Mouse (Mus musculus) liver, postnatal 0 days (tissue): ENCODE measurements around the gene Jak2. TPM values are rescaled to one million over a fixed set of nuclear protein-coding genes. Genes with fewer than 3 reads are reported as not detected.

Experiments used
- ATAC-seq: fragments of 200-750 bp; cut with Nextera tagmentation; 2 replicates; pipeline ENCODE4 v1.8.0; 2017; ENCODE audit warnings: mild to moderate bottlenecking, moderate library complexity
- DNase-seq: peaks from one replicate; pipeline ENCODE4 v3.0.0-alpha.2; 2016
- H3K27ac ChIP-seq: fragments of 300-500 bp; sonication (generic); 2 replicates; pipeline ENCODE4 v1.5.1; 2014; ENCODE audit warnings: antibody characterized with exemption, moderate library complexity, mild to moderate bottlenecking, low read depth
- H3K27me3 ChIP-seq: fragments of 300-500 bp; sonication (generic); 2 replicates; pipeline ENCODE4 v1.6.1; 2014; ENCODE audit warnings: low read length, control low read depth, mixed read lengths; ENCODE audit not compliant: insufficient read depth
- H3K36me3 ChIP-seq: fragments of 300-500 bp; sonication (generic); replicated peaks from 2 replicates; pipeline ENCODE4 v1.6.1; 2014; ENCODE audit warnings: mild to moderate bottlenecking, control low read depth, low read length, moderate library complexity, mixed read lengths; ENCODE audit not compliant: insufficient read depth
- H3K4me1 ChIP-seq: fragments of 300-500 bp; sonication (generic); 2 replicates; pipeline ENCODE4 v1.6.1; 2014; ENCODE audit warnings: antibody characterized with exemption, mild to moderate bottlenecking, control low read depth; ENCODE audit not compliant: insufficient read depth
- H3K4me2 ChIP-seq: fragments of 300-500 bp; sonication (generic); 2 replicates; pipeline ENCODE4 v1.6.1; 2014; ENCODE audit warnings: low read depth, mild to moderate bottlenecking, low read length, moderate library complexity, mixed read lengths
- H3K4me3 ChIP-seq: fragments of 300-500 bp; sonication (generic); 2 replicates; pipeline ENCODE4 v1.5.1; 2014; ENCODE audit warnings: low read depth, low read length
- H3K9ac ChIP-seq: fragments of 300-500 bp; sonication (generic); replicated peaks from 2 replicates; pipeline ENCODE4 v1.6.1; 2014; ENCODE audit warnings: mild to moderate bottlenecking, moderate library complexity
- H3K9me3 ChIP-seq: fragments of 300-500 bp; sonication (generic); 2 replicates; pipeline ENCODE4 v1.6.1; 2016; ENCODE audit warnings: mild to moderate bottlenecking, control low read depth, low read length, mixed read lengths
- CTCF ChIP-seq: sonication (generic); IDR thresholded peaks from 2 replicates; pipeline ENCODE4 v1.5.1; 2016; ENCODE audit warnings: antibody characterized with exemption, low read depth
- EP300 ChIP-seq: IDR thresholded peaks from 2 replicates; pipeline ENCODE4 v1.6.1; 2016; ENCODE audit warnings: antibody characterized with exemption, low read depth, mild to moderate bottlenecking
- WGBS: fragments of 180-500 bp; shearing (Covaris S2); extraction: QIAGEN DNeasy Blood & Tissue Kit; methylation state at CpG from one replicate; pipeline ENCODE4 v1.1.7; 2014; ENCODE audit not compliant: insufficient replicate concordance; 5-methylcytosine and 5-hydroxymethylcytosine counted together
- polyA plus RNA-seq: library from polyadenylated mRNA; unstranded; fragments of >200 nt; fragmentation: Nextera tagmentation; extraction: Ambion mirVana; gene quantifications from 2 replicates; pipeline ENCODE4 v1.2.1, GENCODE M21; 2015

The Jak2 gene
- polyA plus RNA-seq, 1 experiment from 2014 or later, result 6.0 TPM

- Histone ChIP-seq H3K27ac (no peak overlapping the region), H3K9ac (no peak overlapping the region), H3K4me1 (no peaks in the 10 kb centered on the region), H3K9me3 (no peaks in the 10 kb centered on the region), H3K4me2 (no peak overlapping the region), H3K4me3 (no peak overlapping the region), H3K36me3 (no peaks in the 10 kb centered on the region), H3K27me3 (no peaks in the 10 kb centered on the region)
- DNase-seq (no peak), ATAC-seq (no peak)
- TF ChIP-seq EP300, result no peak
- no peak for TF ChIP-seq CTCF
- WGBS, result 77% methylated on average over 6 of the region's 6 CpGs
These were observed 90.7 kb downstream of the Jak2 start for GRCm38 (mm10) chr19:29342281-29342680.

DNA sequence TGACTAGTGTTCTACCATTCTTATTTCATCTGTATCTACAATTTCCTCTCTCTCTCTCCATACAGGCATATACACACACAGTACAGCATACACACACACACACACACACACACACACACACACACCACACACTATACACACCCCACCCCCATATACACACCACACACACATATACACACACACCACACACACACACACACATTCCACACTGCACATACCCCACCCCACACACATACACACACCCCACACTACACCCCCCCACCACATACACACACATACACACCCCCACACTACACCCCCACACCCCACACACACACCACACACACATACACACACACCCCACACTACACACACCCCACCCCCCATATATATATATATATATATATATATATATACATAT lies 93.2 kb downstream of the Jak2 start:
- Histone ChIP-seq H3K9ac (no peak overlapping the region), H3K4me2 (no peak overlapping the region), H3K36me3 (peaks cover 1% of the 10 kb centered on the region; the same call in 1 of the 2 replicates), H3K27me3 (no peaks in the 10 kb centered on the region), H3K9me3 (no peaks in the 10 kb centered on the region), H3K4me1 (no peaks in the 10 kb centered on the region), H3K4me3 (no peak overlapping the region), H3K27ac (no peak overlapping the region)
- ATAC-seq (no peak), DNase-seq (no peak)
- no peak for TF ChIP-seq EP300

DNA sequence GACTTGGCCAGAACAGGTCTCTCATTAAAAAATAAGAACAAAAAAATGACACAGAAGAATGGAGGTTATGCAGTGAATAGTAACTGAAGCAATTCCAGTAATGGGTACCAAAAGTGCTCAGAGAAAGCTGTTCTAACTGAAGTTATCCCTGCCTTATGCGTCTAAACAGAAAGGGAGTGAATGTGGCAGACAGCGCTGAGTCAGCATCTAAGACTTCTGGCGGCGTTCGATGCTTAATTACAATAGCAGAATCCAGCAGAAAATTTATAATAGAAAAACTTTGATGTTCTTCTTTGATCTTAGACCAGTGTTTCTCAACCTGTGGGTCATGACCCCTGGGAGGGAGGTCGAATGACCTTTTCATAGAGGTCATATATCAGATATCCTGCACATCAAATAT lies 94.0 kb downstream of the Jak2 start:
- 73% methylated on average over 6 of the region's 6 CpGs for WGBS

DNA sequence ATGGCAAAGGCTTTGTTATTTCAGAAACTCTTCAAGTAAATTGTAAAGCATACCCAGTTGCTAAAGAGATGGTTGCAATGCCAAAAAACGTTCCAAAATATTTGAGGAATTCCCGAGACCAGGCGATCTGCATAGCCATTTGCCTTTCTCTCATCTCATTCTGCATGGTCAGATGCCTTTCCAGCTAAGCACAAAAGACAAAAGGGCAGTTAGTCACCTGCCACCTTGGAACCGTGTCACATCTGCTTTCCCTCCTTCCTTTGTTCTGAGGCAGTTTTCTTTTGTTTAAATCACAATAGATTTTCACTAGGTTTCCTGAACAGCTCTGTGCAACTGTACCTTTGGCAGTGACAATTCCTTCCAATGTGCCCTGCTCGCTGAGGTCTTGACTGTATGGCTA lies 99.4 kb downstream of the Jak2 start:
- Histone ChIP-seq H3K4me1 (peaks cover 6% of the 10 kb centered on the region), H3K9me3 (no peaks in the 10 kb centered on the region), H3K27me3 (no peaks in the 10 kb centered on the region), H3K4me2 (no peak overlapping the region), H3K27ac (no peak overlapping the region), H3K9ac (no peak overlapping the region), H3K4me3 (no peak overlapping the region), H3K36me3 (peaks cover 6% of the 10 kb centered on the region; the same call in 1 of the 2 replicates)
- 69% methylated on average over 5 of the region's 5 CpGs for WGBS
- DNase-seq, result no peak
- TF ChIP-seq CTCF, result no peak
- TF ChIP-seq EP300, result no peak
- no peak for ATAC-seq

More for the DNA sequence above, 94.0 kb downstream of the Jak2 start:
- no peak overlapping the region for H3K9ac ChIP-seq
- H3K27me3 ChIP-seq, result no peaks in the 10 kb centered on the region
- no peak overlapping the region for H3K27ac ChIP-seq
- H3K4me3 ChIP-seq, result no peak overlapping the region
- TF ChIP-seq CTCF (no peak), EP300 (no peak)
- H3K36me3 ChIP-seq, result peaks cover 4% of the 10 kb centered on the region; the same call in 1 of the 2 replicates
- no peak for DNase-seq
- no peaks in the 10 kb centered on the region for H3K9me3 ChIP-seq
- no peak for ATAC-seq
- H3K4me2 ChIP-seq, result no peak overlapping the region
- no peaks in the 10 kb centered on the region for H3K4me1 ChIP-seq

- WGBS, result 4% methylated on average over 20 of the region's 20 CpGs
- peak; percentile 92 for DNase-seq
These were observed 103.6 kb downstream of the Jak2 start for GRCm38 (mm10) chr19:29354895-29355877.

DNA sequence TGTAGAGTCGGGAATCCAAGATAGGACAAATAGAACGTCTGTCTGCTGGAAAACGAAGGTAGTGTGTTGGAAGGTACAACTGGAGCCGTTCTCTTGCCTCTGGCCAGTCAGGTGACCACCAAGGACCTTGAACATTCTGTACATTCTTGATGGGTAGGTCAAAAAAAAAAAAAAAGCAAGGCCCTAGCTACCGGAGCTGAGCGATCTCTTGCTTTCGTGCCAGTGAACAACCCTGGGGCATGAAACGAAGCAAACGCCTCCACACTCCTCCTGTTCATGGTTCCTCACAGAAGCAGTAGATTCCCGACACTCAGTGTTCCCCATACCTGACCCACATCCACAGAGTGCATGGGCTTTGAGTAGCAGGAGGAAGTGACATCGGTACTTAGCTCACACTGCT lies 104.7 kb downstream of the Jak2 start:
- 68% methylated on average over 11 of the region's 11 CpGs for WGBS
- DNase-seq, result no peak
- Histone ChIP-seq H3K4me2 (no peak overlapping the region), H3K36me3 (peaks cover 19% of the 10 kb centered on the region), H3K4me3 (no peak overlapping the region), H3K9ac (no peak overlapping the region), H3K27ac (no peak overlapping the region), H3K27me3 (no peaks in the 10 kb centered on the region), H3K4me1 (peaks cover 17% of the 10 kb centered on the region), H3K9me3 (no peaks in the 10 kb centered on the region)
- TF ChIP-seq EP300 (no peak), CTCF (no peak)
- ATAC-seq, result no peak

More at GRCm38 (mm10) chr19:29354895-29355877, 103.6 kb downstream of the Jak2 start:
- peak overlapping the region; percentile 59 for H3K9ac ChIP-seq
- TF ChIP-seq EP300, result no peak
- peak; percentile 98 for TF ChIP-seq CTCF
- H3K27ac ChIP-seq, result peak overlapping the region; percentile 52; the same call in 1 of the 2 replicates
- peak overlapping the region; percentile 56 for H3K4me3 ChIP-seq
- peak overlapping the region; percentile 87 for H3K4me2 ChIP-seq
- H3K9me3 ChIP-seq, result no peaks in the 10 kb centered on the region
- no peaks in the 10 kb centered on the region for H3K27me3 ChIP-seq
- peak; percentile 85 for ATAC-seq
- peaks cover 19% of the 10 kb centered on the region for H3K36me3 ChIP-seq
- H3K4me1 ChIP-seq, result peaks cover 9% of the 10 kb centered on the region
